Mouse (Mus musculus): ENCODE data around the gene Kif4.
A peak's percentile ranks its signal among the peaks of the same experiment; 100 is the strongest.

Gene Kif4

GRCm38 (mm10) chrX:100734359-100734758 is 108.8 kb downstream of the Kif4 start:
- no peak for DNase-seq

GRCm38 (mm10) chrX:100738918-100739317 is 113.4 kb downstream of the Kif4 start:
- peak; percentile 54 for DNase-seq

- DNase-seq, result peak; percentile 9
Measured at GRCm38 (mm10) chrX:100739443-100739842, 113.9 kb downstream of the Kif4 start.

GRCm38 (mm10) chrX:100740785-100741184 is 115.2 kb downstream of the Kif4 start:
- no peak for DNase-seq

- DNase-seq, result peak; percentile 44
Measured at GRCm38 (mm10) chrX:100741940-100742339, 116.4 kb downstream of the Kif4 start.

GRCm38 (mm10) chrX:100765855-100766254 is 140.3 kb downstream of the Kif4 start:
- no peak for DNase-seq

GRCm38 (mm10) chrX:100767181-100767884 is 141.8 kb downstream of the Kif4 start, which contains the start of gene Dlg3:
Gene Dlg3, plus strand, starts transcription at chrX:100767722.
- peak; percentile 79 for DNase-seq

- DNase-seq, result peak; percentile 64
Measured at GRCm38 (mm10) chrX:100767885-100768626, 142.5 kb downstream of the Kif4 start.

- peak; percentile 45 for DNase-seq
Measured at GRCm38 (mm10) chrX:100769281-100769680, 143.7 kb downstream of the Kif4 start.

GRCm38 (mm10) chrX:100774341-100774811 is 148.8 kb downstream of the Kif4 start:
- no peak for DNase-seq

- no peak for DNase-seq
Measured at GRCm38 (mm10) chrX:100775405-100775804, 149.9 kb downstream of the Kif4 start.

GRCm38 (mm10) chrX:100776494-100776893 is 151.0 kb downstream of the Kif4 start:
- peak; percentile 69 for DNase-seq
